Mouse (Mus musculus) ES-CJ7 (cell line): Measurements from ENCODE around the gene Il21.
A peak's percentile ranks its signal among the peaks of the same experiment; 100 is the strongest.

ENCODE experiments used
- DNase-seq: peaks from one replicate; pipeline ENCODE4 v3.0.0; 2011; ENCODE audit warnings: low read depth, low spot score

The Il21 gene

DNA sequence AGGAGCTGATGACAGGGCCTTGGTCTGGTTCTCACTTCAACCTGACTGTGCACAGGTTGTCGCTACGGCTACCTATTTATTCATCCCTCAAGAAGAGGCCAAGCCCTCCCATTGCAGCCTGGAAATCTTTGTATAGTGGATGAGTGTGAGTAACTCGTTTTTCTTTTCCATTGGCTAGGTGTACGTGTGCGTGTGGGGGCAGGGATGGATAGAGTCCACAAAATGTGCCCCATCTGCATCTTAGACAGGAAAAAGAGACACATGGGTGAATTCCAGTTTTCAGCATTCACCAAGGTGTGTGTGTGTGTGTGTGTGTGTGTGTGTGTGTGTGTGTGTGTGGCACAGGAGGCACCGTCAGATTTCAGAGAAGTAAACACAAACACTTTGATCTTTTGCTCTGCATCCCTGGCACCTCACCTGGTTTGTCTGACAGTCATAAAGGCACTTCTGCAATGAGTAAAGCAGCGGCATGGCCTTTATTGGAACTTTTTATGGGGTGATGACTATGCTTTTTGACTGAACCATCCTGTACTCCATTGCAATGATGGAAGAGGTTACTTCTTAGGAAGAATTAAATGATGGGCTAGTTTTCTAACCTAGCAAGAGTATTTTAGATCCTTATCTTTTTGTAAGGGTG, at the start of gene Il21:
Gene Il21 (minus strand): TSS at position 51 of the 637 bp plus-strand sequence.
- no peak for DNase-seq

DNA sequence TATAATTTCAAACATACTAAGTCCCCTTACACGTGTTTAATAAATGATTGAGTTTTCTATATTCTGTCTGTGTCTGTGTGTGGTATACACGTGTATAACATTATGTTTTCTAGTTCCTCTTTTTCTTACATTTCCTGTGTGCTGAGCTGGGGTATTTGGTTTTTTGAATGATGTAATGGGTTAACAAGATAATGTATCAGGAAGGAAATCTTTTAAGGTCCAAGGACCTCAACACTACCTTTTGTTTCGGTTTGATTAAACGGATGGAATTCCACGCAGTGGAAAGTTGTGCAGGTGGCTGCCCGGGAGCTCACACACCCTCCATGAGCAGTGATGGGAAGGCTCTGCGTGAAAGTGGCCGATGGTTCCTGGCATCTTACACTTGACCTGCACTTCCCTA, 48.4 kb upstream of the Il21 start:
- no peak for DNase-seq

DNA sequence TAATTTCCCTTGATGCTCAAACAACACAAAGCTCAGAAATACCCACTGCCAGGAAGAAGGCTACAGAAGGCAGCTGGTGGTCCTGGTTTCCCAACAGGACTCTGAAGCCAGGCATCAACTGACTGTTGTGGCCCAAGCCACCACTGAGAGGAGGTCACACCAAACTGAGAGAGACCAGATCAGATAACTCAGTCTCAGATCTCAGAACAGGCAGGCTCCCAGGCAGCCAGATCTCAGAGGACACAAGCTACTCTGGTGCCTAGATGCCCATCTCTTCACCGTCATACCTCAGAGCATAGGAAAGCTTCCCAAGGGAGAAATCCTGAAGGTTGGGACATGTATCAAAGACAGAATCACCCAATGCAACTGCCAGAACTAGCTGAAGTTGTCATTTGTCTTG, 47.8 kb upstream of the Il21 start:
- DNase-seq: no peak

DNA sequence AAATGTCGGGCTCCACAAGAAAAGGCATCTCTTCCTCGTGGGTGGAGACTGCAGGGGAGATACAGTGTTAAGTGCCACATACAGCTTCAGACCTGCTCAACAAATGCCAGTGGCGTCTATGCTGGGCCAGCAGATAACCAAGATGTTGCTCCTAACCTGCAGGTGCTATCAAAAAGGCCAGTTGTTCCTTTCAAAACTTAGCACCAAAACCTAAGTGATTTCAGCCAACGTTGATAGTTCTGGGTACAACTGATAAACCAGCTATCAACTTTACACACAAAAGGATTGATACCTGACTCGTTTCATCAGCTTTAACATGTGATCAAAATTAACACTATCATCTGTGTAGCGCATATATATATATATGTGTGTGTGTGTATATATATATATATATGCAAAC, 42.2 kb upstream of the Il21 start:
- no peak for DNase-seq

DNA sequence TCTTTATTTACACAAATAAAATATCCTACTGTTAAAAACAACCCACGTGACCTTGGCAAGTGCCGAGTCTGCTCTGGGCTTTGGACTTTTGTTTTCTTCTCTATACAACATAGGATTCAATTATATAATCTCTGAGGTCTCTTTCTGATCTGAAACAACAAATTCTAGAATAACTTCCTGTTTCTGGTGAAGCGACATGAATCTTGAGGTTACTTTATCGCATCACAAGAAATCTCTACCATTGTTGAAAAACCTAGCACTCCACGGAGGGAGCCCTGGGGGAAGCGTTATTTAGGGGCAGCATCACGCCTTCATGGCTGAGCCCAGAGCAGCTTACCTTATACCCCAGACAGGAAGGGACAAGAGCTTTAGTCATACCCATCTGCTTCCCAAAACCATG, 40.7 kb upstream of the Il21 start:
- no peak for DNase-seq

DNA sequence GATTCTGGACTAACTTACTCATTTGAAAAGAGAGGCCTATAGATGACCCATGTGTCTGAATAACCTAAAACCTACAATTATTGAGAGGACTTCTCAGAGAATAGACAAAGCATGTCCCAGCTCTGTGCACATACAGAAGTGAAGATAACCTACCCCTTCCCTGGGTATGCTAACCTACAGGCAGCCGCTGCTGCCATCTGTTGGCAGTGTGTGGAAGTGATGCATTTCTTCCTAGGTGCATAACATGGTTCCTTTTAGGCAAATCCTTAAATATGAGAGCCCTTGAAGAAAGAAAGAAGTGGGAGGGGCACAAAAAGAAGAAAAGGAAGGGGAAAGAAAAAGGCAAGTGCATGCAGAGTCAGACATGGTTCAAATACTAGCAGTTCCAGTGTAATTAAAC, 38.8 kb upstream of the Il21 start:
- peak; percentile 35 for DNase-seq

DNA sequence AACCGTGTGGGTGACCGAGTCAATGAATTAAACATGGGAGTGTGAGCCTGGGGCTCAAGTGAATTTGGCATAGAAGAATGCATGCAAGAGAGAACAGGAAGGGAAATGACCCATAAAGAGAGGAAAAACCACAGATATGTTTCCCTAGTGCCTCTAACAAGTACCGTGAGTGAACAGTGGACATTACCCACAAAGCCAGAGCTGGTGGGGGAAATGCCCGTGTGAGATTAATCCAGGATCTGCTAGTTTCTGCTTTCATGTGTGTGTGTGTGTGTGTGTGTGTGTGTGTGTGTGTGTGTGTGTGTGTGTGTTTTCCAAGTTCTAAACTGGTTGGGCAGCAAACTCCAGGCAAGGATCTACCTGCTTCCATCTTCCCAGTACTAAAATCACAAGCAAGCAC, 37.5 kb upstream of the Il21 start:
- no peak for DNase-seq

DNA sequence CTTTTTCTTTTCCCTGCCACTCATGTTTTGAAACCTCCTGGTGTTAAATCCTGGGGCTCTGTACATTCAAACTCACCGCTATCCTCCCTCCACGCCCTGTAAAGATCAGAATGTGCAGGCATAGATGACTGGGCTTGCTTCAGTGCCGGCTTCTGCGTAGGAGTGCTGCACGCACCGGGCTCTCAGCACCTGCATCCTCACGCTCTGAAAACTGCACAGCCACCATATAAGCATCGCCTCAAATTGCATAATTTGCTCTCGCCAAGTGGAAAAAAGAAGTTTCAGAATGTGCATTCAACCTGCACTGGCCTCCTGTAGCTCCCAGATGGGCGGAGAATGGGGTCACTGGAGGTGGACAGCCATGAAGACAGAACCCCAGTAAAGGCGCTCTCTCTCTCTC, 35.9 kb upstream of the Il21 start:
- DNase-seq: no peak

DNA sequence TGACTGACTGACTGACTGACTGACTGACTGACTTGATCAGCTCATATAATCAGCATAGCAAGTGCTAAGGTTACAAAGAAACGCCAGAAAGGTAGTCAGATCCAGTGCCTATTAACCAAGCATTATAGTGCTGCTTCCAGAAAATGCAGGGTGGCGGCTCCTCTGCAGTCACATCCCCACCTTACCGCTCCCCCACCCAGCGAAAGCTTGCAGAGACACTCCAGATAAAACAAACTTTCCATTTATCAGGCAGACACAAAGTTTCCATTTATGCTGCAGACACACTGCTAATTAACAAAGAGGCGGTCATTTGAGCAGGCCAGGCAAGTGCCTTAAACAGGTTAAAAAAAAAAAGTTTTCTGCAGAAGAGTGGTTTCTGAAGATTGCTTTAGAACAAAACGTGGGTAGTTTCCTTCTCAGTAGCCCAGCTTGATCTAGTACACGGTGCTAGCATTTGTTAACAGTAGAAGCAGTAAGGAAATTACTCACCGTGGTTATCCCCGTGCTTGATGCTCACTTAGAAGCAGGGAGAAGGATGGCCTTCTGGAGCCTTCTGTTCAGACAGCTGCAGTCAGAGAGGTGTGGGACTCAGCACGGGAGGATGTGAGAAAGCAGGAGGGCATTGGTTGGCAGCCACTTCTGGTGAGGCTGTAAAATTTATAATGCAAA, 27.0 kb upstream of the Il21 start:
- no peak for DNase-seq

DNA sequence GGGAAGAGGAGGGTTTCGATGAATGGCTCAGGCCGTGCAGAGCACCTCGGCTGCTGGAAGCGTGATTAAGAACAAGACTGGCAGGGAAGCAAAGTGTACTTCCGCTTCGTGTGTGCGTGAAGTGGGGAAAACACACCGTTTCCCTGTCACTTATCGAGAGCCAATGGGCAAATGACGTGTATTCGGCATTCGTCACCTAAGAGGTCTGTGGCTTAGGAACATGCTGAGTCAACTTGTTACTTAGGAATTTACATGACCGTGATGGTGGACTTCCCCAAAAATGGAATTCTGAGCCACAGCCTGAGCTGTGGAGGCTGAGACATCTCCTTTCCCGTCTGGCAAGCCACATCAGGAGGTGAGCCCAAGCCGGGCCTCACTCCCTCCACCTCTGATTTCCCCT, 25.3 kb upstream of the Il21 start:
- DNase-seq: no peak

DNA sequence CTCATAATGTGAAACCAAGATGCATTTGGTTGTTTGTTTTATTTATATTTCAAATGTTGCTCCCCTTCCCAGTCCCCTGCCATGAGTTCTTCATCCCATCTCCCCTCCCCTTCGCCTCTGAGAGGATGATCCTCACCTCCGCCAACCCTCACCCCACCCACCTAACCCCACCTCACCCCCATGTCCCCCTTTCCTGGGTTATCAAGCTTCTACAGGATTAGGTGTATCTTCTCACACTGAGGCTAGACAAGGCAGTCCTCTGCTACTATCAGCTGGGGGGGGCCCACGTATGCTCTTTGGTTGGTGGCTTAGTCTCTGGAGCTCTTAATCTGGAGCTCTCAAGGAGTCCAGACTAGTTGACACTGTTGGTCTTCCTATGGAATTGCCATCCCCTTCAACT, 18.5 kb upstream of the Il21 start:
- DNase-seq: no peak

DNA sequence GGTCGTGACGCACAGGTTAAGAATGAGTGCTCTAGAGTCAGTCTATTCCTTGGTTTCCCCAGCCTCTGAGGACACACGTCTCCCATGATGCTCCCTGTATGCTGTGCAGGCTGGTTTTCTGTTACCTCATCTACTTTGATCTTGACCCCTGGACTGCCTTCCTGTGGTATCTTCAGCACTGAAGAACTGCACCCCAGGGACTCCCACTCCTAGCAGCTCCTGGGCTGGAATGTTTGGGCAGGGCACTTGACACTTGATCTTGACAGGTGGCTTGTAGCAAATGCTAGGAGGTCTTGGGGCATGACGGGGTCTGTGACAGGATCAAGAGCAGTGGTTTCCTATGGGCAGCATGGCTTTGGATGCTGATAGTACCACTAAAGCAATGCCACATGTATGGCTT, 2.6 kb upstream of the Il21 start:
- no peak for DNase-seq

DNA sequence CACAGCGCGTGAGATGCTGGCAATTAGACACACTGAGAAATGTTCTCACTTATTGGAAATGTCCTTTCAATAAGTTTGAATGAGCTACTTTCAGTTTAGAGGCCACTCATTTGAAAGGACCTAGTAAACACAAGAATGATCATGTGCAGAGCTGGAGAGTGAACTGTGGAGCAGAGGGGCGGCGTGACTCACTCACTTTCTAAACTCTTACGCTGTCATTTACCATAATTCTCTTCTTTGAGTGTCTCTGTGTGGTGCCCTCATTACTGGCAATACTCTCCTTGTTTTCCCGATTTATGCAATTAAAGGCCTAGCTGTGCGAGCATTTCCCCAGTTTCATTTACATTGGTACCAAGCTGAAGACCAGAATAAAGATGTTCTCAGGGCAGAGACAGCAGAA, 1.3 kb downstream of the Il21 start:
- no peak for DNase-seq

DNA sequence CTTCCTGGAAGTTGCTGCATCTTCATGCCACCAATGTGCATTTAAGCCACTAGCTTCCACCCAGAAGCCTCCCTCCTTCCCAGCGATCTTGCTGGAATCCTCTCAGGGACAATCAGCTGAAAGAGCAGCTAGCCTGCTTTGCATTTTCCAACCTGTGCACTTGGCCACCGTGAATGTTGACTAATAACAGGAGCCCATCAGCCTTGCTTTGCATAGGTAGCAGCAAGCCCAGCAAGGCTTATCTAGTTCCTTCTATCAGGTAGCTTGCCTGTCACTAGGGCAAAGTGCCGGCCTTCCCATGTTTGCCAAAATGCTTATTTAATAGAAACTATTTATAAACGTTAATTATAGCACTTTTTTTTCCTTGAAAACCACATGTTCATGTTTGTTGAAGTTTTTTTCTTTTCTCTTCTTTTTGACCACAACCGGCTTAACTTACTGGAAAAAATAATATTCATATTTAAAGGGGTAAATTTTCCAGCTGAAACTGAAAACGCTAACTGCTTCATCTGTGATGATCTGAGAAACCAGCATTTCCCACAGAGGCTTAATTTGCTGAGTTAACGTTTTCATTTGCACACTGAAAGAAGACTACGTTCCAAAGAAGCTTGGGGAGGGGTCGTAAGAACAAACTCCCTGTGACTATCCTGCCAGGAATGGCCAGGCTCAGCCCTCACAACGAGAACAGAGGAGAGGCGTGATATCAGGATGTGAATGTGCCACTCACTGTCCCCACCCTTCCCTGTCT, 3.2 kb downstream of the Il21 start:
- no peak for DNase-seq

DNA sequence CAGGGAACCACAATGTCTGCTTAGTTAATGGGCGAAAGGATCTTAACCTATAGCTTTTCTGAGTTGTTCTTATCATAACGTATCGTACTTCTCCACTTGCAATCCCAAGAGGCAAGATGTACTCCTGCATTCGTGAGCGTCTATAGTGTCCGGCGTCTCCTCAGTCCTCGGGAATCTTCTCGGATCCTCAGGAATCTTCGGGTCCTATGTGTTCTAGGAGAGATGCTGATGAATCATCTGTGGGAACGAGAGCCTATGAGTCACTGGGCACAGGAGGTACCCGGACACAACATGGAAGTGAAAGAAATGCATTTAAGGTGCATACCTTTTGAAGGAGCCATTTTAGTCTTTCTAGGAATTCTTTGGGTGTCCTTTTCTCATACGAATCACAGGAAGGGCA, 7.3 kb downstream of the Il21 start:
- no peak for DNase-seq

DNA sequence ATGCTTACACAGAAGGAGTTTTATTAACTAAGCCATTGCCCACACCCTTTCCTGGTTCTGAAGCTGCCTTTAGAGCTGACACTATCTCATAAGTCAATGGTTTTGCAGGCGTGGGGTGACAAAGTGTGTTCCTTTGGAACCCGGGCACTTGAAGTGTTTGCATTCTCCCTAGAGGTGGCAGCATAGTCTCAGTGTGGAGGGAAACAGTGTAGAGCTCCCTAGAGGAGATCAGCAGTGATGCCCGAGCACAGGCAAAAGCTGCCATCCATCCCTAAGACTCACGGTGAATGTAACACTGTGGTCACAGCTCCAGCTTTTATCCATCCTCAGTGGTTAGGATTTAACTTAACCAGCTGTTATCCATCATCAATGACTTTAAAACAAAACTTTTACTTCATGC, 13.4 kb downstream of the Il21 start:
- peak; percentile 41 for DNase-seq

DNA sequence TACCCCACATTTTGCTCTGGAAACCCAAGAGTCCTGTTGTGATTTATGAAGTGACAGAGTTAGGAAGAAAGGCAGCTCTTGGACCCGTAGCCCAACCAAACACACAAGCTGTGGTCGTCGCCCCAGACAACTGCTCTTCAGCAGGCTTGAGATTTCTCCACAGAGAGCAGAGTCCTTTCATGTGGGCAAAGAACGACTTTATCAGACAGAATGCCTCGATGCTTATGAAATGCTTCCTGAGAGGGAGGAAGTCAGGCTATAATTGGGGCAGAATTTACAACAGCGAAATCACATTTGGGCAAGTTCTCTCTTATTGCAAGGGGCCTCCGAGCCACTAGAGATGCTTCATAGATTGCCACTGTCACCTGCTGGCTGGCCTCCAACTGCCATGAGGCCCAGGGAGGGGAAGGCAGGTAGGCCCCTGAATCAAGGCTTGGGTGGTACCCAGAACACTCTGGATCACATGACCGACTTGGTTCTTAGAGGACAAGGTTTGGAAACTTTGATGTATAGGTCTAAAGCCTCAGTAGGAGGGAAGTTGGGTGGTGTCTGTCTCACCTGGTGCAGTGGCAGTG, 27.1 kb downstream of the Il21 start:
- DNase-seq: no peak

DNA sequence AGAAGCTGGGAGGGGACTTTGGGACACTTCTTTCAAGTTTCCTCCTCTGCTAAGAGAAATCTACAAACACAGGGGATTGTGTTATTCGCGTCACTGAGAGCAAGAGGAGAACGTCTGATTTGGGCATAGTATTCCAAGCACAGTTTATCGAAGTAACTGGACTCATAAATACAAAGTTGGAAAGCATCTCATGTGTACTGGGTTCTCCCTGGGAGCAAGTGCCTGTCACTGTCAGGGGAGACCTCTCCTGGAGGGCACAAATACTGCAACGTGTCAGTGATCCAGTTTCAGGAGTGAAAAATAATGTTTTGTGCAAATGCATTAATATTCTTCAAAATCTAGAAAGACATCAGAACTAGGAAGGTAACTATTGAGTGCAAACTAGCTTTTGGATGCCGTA, 27.9 kb downstream of the Il21 start:
- peak; percentile 25 for DNase-seq

DNA sequence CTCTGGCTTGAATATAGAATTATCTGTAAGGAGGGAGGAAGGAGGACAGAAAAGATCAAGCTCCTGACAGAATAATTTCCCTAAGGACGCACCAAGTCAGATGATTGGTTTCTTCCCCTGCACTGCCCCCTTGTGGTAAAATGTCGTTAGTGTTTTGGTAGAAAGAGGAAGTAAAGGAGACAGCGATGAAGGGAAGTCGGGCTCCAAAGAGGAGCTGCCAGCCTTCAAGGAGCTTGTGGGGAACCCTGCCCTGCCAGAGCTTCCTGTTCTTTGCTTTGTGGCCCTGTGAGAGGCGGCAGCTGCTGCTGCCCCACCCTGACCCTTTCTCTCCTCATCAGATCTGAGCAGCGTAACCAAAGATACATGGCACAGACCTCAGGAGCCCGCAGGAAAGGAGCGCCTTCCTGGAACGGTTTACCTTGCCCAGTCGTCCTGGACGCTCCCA, 28.4 kb downstream of the Il21 start:
- peak; percentile 77 for DNase-seq

DNA sequence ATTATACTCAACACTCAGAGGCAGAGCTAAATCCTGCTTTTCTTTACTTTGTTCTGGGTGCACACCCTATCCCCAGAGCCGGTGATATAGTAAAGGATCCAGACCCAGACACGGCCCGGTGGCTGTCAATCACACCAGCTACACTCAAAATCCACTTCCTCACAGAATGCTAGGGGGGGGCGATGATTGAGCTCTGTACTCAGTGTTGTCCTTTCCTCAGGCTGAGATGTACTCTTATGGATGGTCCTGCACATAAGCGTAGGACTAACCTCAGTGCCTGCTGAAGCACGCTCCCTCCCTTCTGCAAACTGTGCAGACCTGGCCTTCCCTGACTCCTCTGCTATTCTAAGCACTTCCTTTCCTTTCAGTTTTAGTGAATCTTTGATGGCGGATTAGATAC, 29.6 kb downstream of the Il21 start:
- no peak for DNase-seq

DNA sequence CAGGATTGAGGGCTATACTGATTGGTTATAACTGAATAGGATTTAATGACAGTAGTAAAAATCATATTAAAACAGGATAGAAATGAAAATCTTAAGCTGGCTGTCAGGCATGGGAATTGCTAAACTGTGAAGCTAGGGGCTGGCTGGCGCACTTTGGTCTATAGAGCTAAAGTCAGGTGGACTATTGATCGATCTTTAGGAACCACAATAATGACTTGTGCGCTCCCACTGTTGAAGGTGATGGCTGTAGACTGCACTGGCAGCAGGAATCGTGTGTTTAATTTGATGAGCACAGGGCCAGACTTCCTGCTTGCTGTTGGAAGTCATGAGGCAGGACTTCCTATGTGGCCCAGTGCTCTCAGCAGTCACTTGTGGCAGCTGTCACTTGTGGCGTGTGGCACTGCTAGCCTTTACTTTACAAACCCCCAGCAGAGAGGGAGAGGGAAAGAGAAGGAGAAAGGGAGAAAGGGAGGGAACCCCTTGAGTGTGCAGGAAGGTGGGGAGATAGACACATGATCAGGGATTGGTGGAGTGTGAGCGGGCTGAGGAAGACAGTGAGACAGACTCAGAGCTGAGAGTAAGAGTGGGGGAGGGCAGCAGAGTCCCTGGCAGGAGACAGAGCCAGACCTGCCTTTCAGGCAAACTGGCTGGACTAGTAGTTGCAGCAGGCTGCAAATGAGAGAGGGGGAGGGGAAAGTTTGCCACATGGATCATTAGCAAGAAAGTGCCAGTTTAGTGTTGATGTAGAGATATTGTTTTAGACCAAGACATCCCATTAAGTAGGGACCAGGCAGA, 31.1 kb downstream of the Il21 start:
- no peak for DNase-seq

DNA sequence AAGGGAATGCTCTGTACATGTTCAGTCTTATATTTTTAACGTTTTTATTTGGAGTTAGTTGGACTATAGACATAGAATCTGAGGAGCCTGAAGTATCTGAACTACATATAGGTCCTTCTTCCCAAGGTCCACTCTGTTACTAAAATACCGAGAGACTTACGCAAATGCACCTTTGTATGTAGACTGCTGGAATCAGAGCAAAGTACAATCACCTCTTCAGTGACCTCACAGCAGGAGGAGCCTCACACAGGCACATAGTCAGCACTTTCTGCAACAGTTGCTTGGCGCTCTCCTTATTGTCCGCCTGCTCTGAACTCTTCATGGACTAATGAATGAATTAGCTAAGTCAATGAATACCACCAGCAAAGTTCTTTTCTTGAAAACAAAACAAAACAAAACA, 34.1 kb downstream of the Il21 start:
- no peak for DNase-seq
